Mouse (Mus musculus) erythroblast, embryonic 14.5 days (primary cell): ENCODE results near the gene Fam187b.

ENCODE experiments used
- GATA1 ChIP-seq: IDR thresholded peaks from 2 replicates; pipeline ENCODE4 v1.6.1; 2012; ENCODE audit warnings: low read length, inconsistent platforms, mixed read lengths
- TAL1 ChIP-seq: IDR thresholded peaks from 3 replicates; pipeline ENCODE4 v1.6.1; 2012; ENCODE audit warnings: low read length, inconsistent platforms, mixed read lengths

DNA sequence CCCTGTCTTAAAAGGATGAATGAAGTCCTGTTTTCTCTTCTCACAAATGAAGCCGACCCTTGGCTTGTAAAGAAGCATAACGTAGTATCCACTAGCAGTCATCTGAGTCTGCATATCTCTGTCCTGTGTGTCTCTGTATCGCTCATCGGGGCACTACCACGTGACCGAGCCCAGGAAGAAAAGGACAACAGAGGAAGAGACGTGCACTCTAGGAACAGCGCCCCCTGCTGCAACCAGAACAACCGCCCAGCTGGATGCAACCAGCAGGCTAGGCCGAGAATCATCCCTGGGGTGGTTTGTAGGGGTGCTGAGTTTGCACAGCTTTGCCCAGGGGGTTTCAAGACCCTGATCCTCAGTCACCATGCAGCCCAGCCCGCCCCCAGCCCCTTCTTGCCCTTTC lies 61.2 kb downstream of the Fam187b start:
- TF ChIP-seq TAL1: no peak
- no peak for TF ChIP-seq GATA1
